Mouse (Mus musculus) CD4-positive helper T cell, adult 2 months (primary cell): ENCODE data around the gene Krt87.

Source experiments
- DNase-seq: peaks from one replicate; pipeline ENCODE4 v3.0.0-alpha.2; 2012; ENCODE audit warnings: low read depth, missing footprints, low spot score

The Krt87 gene

GRCm38 (mm10) chr15:101418950-101419349, 19.7 kb downstream of the Krt87 start:
- no peak for DNase-seq

DNA sequence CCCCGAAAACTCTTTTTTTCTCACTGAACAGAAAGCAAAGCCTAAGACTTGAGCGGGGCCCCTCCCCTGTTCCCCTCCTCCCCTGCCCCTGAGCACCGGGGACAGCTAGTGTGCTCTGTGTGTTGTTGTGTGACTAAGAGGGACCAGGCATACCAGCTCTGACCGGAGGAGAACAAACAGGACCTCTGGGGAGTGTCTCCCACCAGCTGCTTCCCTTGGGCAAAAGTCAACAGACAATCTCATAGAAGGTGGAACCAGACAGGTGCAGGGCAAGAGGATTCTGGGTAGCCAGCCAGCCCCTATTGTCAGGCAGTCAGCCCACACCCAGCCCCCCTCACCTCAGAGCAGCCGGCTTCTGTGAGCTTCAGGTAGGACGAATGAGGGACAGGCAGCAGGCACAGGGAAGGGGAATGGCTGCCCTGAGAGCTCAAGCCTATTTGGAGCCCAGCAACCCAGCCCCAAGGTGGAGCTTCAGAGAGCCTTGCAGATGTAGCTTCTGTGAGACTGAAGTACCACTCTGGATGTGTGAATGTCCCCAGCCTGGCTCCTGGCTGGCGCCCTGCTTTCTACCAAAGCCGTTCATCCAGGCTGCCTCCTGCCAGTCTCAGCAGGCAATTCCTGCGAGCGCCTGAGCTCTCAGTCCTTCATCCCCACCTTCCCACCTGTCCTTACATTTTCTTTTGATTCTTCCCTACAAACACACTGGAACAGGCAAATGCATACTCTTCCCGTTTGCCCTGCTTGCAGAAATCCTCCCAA, 23.6 kb downstream of the Krt87 start:
- DNase-seq, result no peak

- DNase-seq, result no peak
Measured at GRCm38 (mm10) chr15:101413916-101414635, 24.5 kb downstream of the Krt87 start.

DNA sequence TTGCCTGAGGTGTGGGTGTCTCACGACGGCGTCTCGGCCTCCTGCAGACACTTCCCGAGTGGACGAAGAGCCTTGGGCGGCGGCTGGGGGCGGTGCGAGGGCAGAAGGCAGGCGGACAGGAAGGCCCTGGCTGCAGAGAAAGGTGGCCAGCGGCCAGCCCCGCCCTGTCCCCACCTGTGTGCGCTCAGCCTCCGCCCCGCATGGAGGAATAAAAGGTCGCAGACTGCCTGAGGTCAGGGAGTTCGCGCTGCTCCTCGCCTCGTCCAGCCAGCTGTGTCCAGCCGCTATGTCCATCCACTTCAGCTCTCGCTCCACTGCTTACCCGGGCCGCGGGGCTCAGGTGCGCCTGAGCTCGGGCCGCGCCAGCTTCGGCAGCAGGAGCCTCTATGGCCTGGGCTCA, 26.4 kb downstream of the Krt87 start:
- DNase-seq, result no peak

- no peak for DNase-seq
Measured at GRCm38 (mm10) chr15:101410775-101411174, 27.8 kb downstream of the Krt87 start, which contains the start of gene Krt7. Krt7 (plus strand) TSS chr15:101411043.

DNA sequence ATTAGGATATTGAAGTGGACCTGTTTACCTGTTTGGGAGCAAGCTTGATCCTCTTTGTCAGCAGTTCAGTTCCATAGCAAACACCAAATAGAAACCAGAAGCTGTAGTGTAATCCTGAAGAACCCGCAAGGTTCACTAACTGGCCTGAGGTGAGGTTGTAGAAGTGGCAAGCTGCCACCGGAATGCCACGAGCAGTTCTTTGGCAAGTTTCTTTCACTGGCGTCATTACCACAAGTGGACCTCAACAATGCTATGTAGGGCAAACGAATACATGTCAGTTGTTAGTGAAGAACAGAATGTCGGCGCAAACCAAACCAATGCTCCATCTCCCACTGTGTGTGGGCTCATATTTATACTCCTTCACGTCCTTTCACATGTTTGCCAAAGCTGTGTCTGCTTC, 40.3 kb downstream of the Krt87 start:
- no peak for DNase-seq

GRCm38 (mm10) chr15:101397683-101398082, 40.9 kb downstream of the Krt87 start:
- DNase-seq, result no peak

GRCm38 (mm10) chr15:101396921-101397320, 41.7 kb downstream of the Krt87 start:
- DNase-seq, result no peak

DNA sequence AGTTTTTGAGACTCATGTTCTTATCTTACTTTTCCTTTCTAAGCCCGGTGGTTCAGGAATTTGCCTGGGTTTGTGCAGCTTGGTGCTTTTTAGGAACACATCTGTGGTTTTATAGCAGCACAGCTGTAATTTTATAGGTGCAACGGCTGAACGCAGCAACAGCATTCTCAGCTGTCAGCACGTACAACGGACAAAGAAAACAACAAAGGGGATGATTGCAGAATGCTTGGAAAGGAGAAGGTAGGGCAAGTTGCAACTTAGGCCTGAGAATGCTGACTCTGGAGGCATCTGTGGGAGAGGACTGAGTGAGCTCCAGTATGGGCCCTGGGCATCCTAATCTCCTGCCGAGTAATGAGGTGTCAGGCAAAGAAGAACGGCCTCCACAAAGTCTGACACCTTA, 42.1 kb downstream of the Krt87 start:
- DNase-seq, result no peak

DNA sequence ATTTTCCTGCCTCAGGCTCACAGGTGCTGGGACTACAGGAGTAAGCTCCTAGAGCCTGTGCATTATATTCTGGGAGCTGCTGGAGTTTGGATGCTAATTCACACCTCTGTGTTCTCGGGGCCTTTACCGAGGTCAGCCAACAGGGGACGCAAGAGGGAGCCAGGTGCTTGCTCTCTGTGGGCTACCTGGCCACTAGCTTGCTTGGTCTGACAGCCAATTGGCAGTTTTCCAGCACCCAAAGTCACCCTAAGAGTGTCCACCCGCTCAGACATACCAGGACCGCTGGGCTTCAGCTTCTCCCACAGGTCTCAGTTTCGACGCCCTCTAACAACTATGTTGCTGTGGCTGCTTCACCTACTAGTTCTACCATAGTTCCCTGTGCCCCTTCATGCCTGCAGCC, 43.7 kb downstream of the Krt87 start:
- no peak for DNase-seq

GRCm38 (mm10) chr15:101392251-101392650, 46.4 kb downstream of the Krt87 start:
- no peak for DNase-seq

DNA sequence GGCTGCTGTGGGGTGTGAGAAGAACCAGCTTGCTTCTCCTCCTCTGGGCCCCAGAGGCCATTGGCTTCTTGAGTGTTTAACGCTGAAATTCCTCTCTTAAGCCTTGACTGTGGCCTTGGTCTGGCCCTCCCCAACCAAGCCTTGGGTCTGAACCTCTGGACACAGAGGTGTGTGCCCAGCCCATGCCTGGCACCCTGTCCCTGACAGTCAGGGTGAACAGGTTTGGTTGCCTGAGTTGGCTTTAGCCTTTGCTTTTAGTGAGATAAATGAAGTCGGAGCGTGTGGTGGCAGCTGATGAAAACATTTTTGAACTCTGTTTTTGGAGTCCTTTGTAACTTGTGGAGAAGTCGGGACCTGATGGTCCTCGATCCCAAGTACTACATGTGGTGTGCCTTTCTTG, 48.4 kb downstream of the Krt87 start:
- no peak for DNase-seq

- DNase-seq, result peak; percentile 58
Measured at GRCm38 (mm10) chr15:101388034-101388541, 50.5 kb downstream of the Krt87 start.

DNA sequence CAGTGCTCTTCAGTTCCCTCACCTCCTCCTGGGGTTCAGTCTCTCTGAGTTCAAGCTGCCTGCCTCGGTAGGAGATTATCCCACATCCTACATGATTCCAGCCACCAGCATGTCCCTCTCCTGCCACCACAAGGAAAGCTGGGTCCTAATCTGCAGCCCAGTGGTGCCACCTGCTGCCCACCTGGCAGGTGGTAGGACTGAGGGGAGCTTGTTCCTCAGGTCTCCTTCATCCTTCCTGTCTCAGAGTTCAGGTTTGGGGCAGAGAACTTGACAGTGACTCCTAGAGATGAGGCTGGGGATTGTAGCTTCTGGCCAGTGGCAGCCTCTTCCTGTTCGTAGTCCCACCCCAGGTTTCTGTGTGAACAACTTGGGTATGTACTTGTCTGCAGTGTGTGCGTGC, 51.4 kb downstream of the Krt87 start:
- DNase-seq, result peak; percentile 21

GRCm38 (mm10) chr15:101385064-101385463, 53.5 kb downstream of the Krt87 start:
- no peak for DNase-seq

DNA sequence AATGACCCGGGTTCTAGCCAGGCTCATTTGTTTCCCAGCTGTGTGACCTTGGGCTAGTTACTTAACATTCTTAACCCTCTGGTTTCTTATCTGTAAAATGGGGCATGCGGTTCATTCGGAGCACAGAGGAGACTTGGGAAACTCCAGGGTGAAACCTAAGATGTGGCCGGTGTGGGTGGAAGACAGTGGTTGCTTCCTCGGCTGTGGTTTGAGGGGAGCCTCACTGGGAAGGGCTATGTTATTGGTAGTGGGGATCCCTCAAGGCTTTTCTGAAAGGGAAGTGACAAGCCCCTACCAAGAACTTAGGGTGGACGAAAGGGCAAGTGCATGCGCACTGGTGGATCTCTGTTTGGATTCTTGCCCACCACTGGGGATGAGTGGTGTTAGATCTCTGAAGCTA, 54.0 kb downstream of the Krt87 start:
- DNase-seq, result no peak

GRCm38 (mm10) chr15:101382811-101383210, 55.8 kb downstream of the Krt87 start:
- DNase-seq, result no peak

DNA sequence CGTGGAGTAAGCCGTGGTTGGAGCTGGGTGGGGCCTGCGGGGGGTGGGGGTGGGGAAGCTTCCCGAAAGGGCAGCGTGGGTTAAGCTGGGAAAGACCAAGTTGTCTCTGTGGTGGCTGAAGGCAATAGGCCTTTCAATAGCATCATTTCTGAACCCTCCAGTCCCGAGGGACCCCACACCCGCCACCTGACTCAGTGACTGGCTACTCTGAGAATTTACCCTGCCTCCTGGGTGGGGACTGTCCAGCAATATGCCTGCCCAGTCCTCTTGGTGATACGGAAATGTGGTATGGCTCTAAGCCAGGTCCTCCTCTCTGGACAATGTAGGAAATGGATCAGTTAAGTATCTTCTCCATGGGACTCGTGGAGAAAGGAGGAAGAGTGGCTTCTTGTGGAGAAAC, 56.8 kb downstream of the Krt87 start:
- DNase-seq, result no peak
